Mouse (Mus musculus) adrenal gland, postnatal 25 days (tissue): ENCODE data around the gene Gucy2e. TPM values are rescaled to one million over a fixed set of nuclear protein-coding genes. Genes with fewer than 3 reads are reported as not detected.
A peak's percentile ranks its signal among the peaks of the same experiment; 100 is the strongest.

Experiments used
- DNase-seq: peaks from one replicate; pipeline ENCODE4 v3.0.0; 2021; ENCODE audit warnings: mixed read lengths
- total RNA-seq: library from RNA; stranded (reverse); gene quantifications from 2 replicates; pipeline ENCODE4 v1.2.3, GENCODE M21; 2021

Gucy2e gene
- total RNA-seq, 1 experiment from 2014 or later = not detected

GRCm38 (mm10) chr11:69236061-69236925 lies 543 bp downstream of the Gucy2e start:
- DNase-seq = no peak

GRCm38 (mm10) chr11:69235285-69236060 lies 1.4 kb downstream of the Gucy2e start:
- DNase-seq = peak; percentile 73

- DNase-seq = no peak
Measured at GRCm38 (mm10) chr11:69233141-69233540, 3.7 kb downstream of the Gucy2e start.

- no peak for DNase-seq
Measured at GRCm38 (mm10) chr11:69230420-69230819, 6.4 kb downstream of the Gucy2e start.

- DNase-seq = no peak
Measured at GRCm38 (mm10) chr11:69225715-69226114, 11.1 kb downstream of the Gucy2e start.

- no peak for DNase-seq
Measured at GRCm38 (mm10) chr11:69223101-69223500, 13.7 kb downstream of the Gucy2e start.

GRCm38 (mm10) chr11:69221070-69221469 lies 15.8 kb downstream of the Gucy2e start:
- DNase-seq = no peak

- DNase-seq = no peak
Measured at GRCm38 (mm10) chr11:69218661-69219060, 18.2 kb downstream of the Gucy2e start.

GRCm38 (mm10) chr11:69217411-69217810 lies 19.4 kb downstream of the Gucy2e start:
- DNase-seq = no peak

GRCm38 (mm10) chr11:69211431-69211830 lies 25.4 kb downstream of the Gucy2e start:
- no peak for DNase-seq

- DNase-seq = no peak
Measured at GRCm38 (mm10) chr11:69202469-69203230, 34.2 kb downstream of the Gucy2e start.

- DNase-seq = no peak
Measured at GRCm38 (mm10) chr11:69200231-69200630, 36.6 kb downstream of the Gucy2e start.

GRCm38 (mm10) chr11:69199251-69199650 lies 37.6 kb downstream of the Gucy2e start:
- no peak for DNase-seq

GRCm38 (mm10) chr11:69197743-69198142 lies 39.1 kb downstream of the Gucy2e start, which contains the start of gene Alox8:
Gene Alox8 (minus strand): TSS chr11:69197843.
- no peak for DNase-seq

GRCm38 (mm10) chr11:69197194-69197593 lies 39.6 kb downstream of the Gucy2e start:
- no peak for DNase-seq

- no peak for DNase-seq
Measured at GRCm38 (mm10) chr11:69196766-69197165, 40.1 kb downstream of the Gucy2e start.

GRCm38 (mm10) chr11:69192840-69193239 lies 44.0 kb downstream of the Gucy2e start:
- DNase-seq = peak; percentile 41

- no peak for DNase-seq
Measured at GRCm38 (mm10) chr11:69185936-69186335, 50.9 kb downstream of the Gucy2e start.

- no peak for DNase-seq
Measured at GRCm38 (mm10) chr11:69185031-69185430, 51.8 kb downstream of the Gucy2e start.

- no peak for DNase-seq
Measured at GRCm38 (mm10) chr11:69180120-69180519, 56.7 kb downstream of the Gucy2e start.

- no peak for DNase-seq
Measured at GRCm38 (mm10) chr11:69179512-69179911, 57.3 kb downstream of the Gucy2e start.

- DNase-seq = no peak
Measured at GRCm38 (mm10) chr11:69178525-69178924, 58.3 kb downstream of the Gucy2e start.
